Mouse (Mus musculus): ENCODE data around the gene Msh5. TPM values are rescaled to one million over a fixed set of nuclear protein-coding genes. Genes with fewer than 3 reads are reported as not detected.

The Msh5 gene
- polyA plus RNA-seq, 1 experiment from 2014 or later, result 1.4 TPM

DNA sequence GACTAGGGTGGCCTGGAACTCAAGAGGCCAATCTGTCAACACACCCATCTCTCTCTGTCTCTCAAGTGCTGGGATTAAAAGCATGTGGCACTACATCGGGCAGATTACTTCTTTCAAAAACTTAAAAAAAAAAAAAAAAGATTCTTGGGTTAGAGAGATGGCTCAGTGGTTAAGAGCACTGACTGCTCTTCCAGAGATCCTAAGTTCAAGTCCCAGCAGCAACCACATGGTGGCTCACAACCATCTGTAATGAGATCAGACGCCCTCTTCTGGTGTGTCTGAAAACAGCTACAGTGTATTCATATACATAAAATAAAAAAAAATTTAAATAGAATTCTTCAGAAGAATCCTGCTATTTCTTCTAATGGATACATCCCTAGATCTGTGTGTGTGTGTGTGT lies 41.6 kb upstream of the Msh5 start:
- no peak overlapping the region for H3K27ac ChIP-seq (ENCODE audit: low read depth, low read length)
- no peaks in the 10 kb centered on the region for H3K9me3 ChIP-seq (ENCODE audit: control insufficient read depth)
- no peak for ATAC-seq
- no peak overlapping the region for H3K4me3 ChIP-seq (ENCODE audit: low read depth, low read length)
- WGBS, result 48% methylated on average over 2 of the region's 2 CpGs
- no peaks in the 10 kb centered on the region for H3K27me3 ChIP-seq (replicated peaks; ENCODE audit: control insufficient read depth, insufficient read depth, low read length)
- H3K4me1 ChIP-seq (replicated peaks; ENCODE audit: control insufficient read depth, insufficient read depth, low read length), result peaks cover 8% of the 10 kb centered on the region; the same call in 1 of the 2 replicates
- H3K4me2 ChIP-seq (replicated peaks; ENCODE audit: low read depth), result no peak overlapping the region
- H3K36me3 ChIP-seq (ENCODE audit: control insufficient read depth, insufficient read depth), result peaks cover 23% of the 10 kb centered on the region
- H3K9ac ChIP-seq (ENCODE audit: low read depth, low read length), result no peak overlapping the region
- peak; percentile 62 for TF ChIP-seq CTCF (IDR thresholded peaks at IDR 0.05; ENCODE audit: low read depth)

DNA sequence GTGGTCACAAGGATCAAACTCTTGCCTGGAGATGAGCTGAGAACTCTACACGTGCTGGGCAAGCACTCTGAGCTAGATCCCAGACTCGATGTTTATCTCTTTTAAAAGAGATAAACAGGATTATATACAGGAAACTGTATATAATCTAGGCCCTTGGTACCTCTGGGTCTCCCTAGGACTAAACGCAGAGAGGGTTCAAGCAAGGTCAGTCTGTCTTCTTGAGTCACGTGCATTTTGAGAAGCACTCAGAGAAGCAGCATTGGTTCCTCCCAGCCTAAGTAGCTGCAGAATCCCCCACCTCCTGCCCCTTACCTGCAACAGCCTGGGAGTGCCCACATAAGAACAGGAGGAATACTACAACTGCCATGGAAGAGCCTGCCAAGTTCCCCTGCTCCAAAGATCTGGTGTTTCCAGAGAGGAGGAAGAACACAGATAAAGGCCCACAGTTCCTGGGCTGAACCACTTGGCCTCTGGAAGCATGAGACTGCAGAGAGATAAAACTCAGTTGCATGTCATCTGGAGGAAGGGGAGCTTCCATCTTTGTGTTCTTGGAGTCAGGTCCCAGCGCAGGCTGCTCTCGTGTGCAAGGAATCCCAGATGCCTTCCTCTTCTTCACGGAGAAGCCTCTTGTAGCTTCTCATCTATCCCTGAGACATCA lies 38.8 kb upstream of the Msh5 start, which contains the start of gene Ly6g6f:
TSS of gene Ly6g6f (minus strand) at position 403 of the 658 bp plus-strand sequence.
- H3K4me1 ChIP-seq (replicated peaks; ENCODE audit: control insufficient read depth, insufficient read depth, low read length), result peaks cover 8% of the 10 kb centered on the region; the same call in 1 of the 2 replicates
- no peak for TF ChIP-seq CTCF (IDR thresholded peaks at IDR 0.05; ENCODE audit: low read depth)
- no peak within 1 kb of the TSS for H3K4me2 ChIP-seq (replicated peaks; ENCODE audit: low read depth)
- no peak for ATAC-seq
- H3K36me3 ChIP-seq (ENCODE audit: control insufficient read depth, insufficient read depth), result no peaks in the 10 kb centered on the region
- no peaks in the 10 kb centered on the region for H3K27me3 ChIP-seq (replicated peaks; ENCODE audit: control insufficient read depth, insufficient read depth, low read length)
- H3K4me3 ChIP-seq (ENCODE audit: low read depth, low read length), result no peak within 1 kb of the TSS
- H3K27ac ChIP-seq (ENCODE audit: low read depth, low read length), result no peak within 1 kb of the TSS
- H3K9ac ChIP-seq (ENCODE audit: low read depth, low read length), result no peak within 1 kb of the TSS
- 59% methylated on average over 7 of the region's 7 CpGs for WGBS
- no peaks in the 10 kb centered on the region for H3K9me3 ChIP-seq (ENCODE audit: control insufficient read depth)

DNA sequence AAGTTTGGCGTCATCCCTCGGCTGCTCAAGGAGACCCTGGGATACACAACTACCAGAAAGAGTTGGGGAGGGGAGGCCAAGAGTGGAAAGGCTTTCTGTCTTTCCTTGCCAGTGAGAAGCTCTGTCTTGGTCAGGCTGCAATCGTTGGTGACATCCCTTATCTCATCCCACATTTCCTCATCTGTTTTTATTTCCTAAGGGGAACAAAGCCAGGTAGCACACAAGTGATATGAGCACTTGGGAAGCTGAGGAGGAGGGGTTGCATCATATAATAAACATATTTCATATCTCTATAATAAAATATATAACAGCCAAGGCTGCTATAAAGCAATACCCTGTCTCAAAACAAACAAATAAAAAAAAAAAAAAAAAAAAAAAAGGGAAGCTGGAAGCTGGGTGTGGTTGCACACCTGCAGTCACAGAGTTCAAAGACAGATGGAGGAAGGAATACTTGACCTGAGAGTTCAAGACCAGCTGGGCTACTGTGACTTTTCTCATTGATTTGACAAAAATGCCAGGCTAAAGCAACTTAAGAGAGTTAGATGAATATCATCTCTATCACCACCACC lies 37.5 kb upstream of the Msh5 start:
- no peak for TF ChIP-seq CTCF (IDR thresholded peaks at IDR 0.05; ENCODE audit: low read depth)
- H3K36me3 ChIP-seq (ENCODE audit: control insufficient read depth, insufficient read depth), result no peaks in the 10 kb centered on the region
- H3K9me3 ChIP-seq (ENCODE audit: control insufficient read depth), result no peaks in the 10 kb centered on the region
- H3K27me3 ChIP-seq (replicated peaks; ENCODE audit: control insufficient read depth, insufficient read depth, low read length), result no peaks in the 10 kb centered on the region
- H3K9ac ChIP-seq (ENCODE audit: low read depth, low read length), result no peak overlapping the region
- ATAC-seq, result no peak
- peaks cover 2% of the 10 kb centered on the region; the same call in 1 of the 2 replicates for H3K4me1 ChIP-seq (replicated peaks; ENCODE audit: control insufficient read depth, insufficient read depth, low read length)
- no peak overlapping the region for H3K27ac ChIP-seq (ENCODE audit: low read depth, low read length)
- WGBS, result 65% methylated on average over 3 of the region's 3 CpGs
- H3K4me2 ChIP-seq (replicated peaks; ENCODE audit: low read depth), result no peak overlapping the region
- H3K4me3 ChIP-seq (ENCODE audit: low read depth, low read length), result no peak overlapping the region

DNA sequence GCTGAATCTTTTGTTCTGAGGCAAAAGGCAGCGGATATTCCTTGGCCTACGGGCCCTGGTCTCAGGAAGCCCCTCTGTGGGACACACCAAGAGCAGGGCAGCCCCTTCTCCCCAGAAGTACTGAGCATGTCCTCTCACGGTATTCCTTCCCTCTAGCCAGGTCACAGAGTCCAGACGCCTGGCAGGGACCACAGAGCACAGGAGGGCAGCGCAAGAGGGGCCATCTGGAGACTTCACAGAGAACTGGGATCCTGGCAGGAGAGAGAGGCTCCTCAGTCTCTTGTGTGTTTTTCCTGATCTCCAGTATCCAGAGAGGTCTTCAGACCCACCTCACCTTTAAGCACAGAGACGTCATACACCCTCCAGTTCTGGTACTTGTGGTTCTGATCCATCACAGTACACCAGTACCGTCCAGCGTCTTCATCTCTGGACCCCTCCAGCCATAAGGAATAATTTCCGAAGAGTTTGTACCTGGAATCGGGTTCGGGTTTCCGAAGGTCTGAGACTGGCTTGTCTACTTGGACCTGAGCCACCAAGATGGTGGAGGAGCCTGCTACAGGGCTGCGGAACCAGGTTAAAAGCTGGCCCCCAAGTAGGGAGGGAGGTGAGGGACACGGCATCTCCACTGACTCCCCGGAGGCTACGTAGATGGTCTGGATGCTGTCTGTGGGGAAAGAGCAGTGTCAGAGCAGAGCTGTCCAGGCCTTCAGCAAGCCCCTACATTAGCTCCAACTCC lies 36.5 kb upstream of the Msh5 start:
- ATAC-seq, result no peak
- H3K4me3 ChIP-seq (ENCODE audit: low read depth, low read length), result no peak overlapping the region
- no peaks in the 10 kb centered on the region for H3K36me3 ChIP-seq (ENCODE audit: control insufficient read depth, insufficient read depth)
- TF ChIP-seq CTCF (IDR thresholded peaks at IDR 0.05; ENCODE audit: low read depth), result no peak
- H3K27me3 ChIP-seq (replicated peaks; ENCODE audit: control insufficient read depth, insufficient read depth, low read length), result no peaks in the 10 kb centered on the region
- no peak overlapping the region for H3K27ac ChIP-seq (ENCODE audit: low read depth, low read length)
- peaks cover 5% of the 10 kb centered on the region; the same call in 1 of the 2 replicates for H3K4me1 ChIP-seq (replicated peaks; ENCODE audit: control insufficient read depth, insufficient read depth, low read length)
- H3K9ac ChIP-seq (ENCODE audit: low read depth, low read length), result no peak overlapping the region
- no peak overlapping the region for H3K4me2 ChIP-seq (replicated peaks; ENCODE audit: low read depth)
- H3K9me3 ChIP-seq (ENCODE audit: control insufficient read depth), result no peaks in the 10 kb centered on the region
- WGBS, result 87% methylated on average over 16 of the region's 16 CpGs

DNA sequence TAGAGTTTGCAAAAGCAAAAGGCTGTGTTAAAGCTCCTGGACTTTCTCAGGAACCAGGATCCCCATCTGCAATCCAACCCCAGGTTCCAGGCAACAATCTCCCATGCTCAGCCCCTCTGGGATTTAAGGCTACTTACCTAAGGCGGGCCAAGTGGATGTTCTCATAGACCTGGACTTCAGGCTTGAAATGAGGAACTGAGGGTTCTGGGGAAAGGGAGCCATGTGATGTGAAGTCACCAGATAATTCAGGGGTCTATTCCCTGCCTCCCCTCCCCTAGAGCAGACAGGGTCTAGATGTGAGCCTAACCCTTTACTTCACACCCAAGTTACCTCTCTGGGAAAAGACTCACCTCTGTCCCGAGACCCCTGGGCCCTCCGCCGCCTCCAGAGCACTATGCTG lies 34.2 kb upstream of the Msh5 start:
- H3K9me3 ChIP-seq (ENCODE audit: control insufficient read depth), result no peaks in the 10 kb centered on the region
- no peak for ATAC-seq
- no peaks in the 10 kb centered on the region for H3K27me3 ChIP-seq (replicated peaks; ENCODE audit: control insufficient read depth, insufficient read depth, low read length)
- H3K27ac ChIP-seq (ENCODE audit: low read depth, low read length), result 0 out of 2 replicates have a peak overlapping the region, but pooled peaks have one; percentile 41
- no peaks in the 10 kb centered on the region for H3K36me3 ChIP-seq (ENCODE audit: control insufficient read depth, insufficient read depth)
- no peak overlapping the region for H3K9ac ChIP-seq (ENCODE audit: low read depth, low read length)
- WGBS, result 89% methylated on average over 4 of the region's 4 CpGs
- no peak overlapping the region for H3K4me3 ChIP-seq (ENCODE audit: low read depth, low read length)
- H3K4me2 ChIP-seq (replicated peaks; ENCODE audit: low read depth), result no peak overlapping the region
- peaks cover 11% of the 10 kb centered on the region; the same call in 1 of the 2 replicates for H3K4me1 ChIP-seq (replicated peaks; ENCODE audit: control insufficient read depth, insufficient read depth, low read length)
- TF ChIP-seq CTCF (IDR thresholded peaks at IDR 0.05; ENCODE audit: low read depth), result no peak

DNA sequence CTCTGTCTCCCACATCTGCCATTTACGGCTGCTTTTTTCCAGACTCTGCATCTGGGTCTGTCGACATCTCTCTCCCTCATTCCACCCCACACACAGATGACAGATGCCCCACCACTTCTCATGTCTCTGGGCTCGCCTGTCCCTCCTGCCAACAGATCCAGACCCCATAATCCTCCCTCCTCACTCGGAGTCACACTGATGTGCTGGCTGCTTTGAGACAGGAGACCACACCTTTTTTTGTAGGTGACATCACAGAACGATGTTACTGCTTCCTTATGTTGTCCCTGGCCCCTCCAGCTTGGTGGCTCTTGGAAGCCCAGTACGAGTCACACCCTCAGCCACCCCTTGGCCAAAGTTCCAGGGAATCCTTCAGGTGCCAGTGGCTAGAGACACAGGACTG lies 33.7 kb upstream of the Msh5 start:
- Histone ChIP-seq H3K36me3 (ENCODE audit: control insufficient read depth, insufficient read depth) (no peaks in the 10 kb centered on the region), H3K4me2 (replicated peaks; ENCODE audit: low read depth) (peak overlapping the region; percentile 32; the same call in 1 of the 2 replicates), H3K27me3 (replicated peaks; ENCODE audit: control insufficient read depth, insufficient read depth, low read length) (no peaks in the 10 kb centered on the region), H3K4me3 (ENCODE audit: low read depth, low read length) (no peak overlapping the region), H3K9ac (ENCODE audit: low read depth, low read length) (0 out of 2 replicates have a peak overlapping the region, but pooled peaks have one; percentile 11), H3K4me1 (replicated peaks; ENCODE audit: control insufficient read depth, insufficient read depth, low read length) (peaks cover 11% of the 10 kb centered on the region; the same call in 1 of the 2 replicates), H3K27ac (ENCODE audit: low read depth, low read length) (peak overlapping the region; percentile 41; the same call in 1 of the 2 replicates), H3K9me3 (ENCODE audit: control insufficient read depth) (no peaks in the 10 kb centered on the region)
- peak; percentile 28 for ATAC-seq
- TF ChIP-seq CTCF (IDR thresholded peaks at IDR 0.05; ENCODE audit: low read depth), result no peak
- 32% methylated on average over 6 of the region's 6 CpGs for WGBS
